Mouse (Mus musculus) kidney, adult 2 months (tissue): Measurements from ENCODE around the gene Ubl7.

Source experiments
- CTCF ChIP-seq: fragments of 200-500 bp; conservative IDR thresholded peaks from 2 replicates; pipeline ENCODE4 v1.5.1; 2011; ENCODE audit warnings: low read depth, mild to moderate bottlenecking, control low read depth, low read length, moderate library complexity, mixed read lengths; ENCODE audit not compliant: insufficient read depth, insufficient read length
- POLR2A ChIP-seq: fragments of 200-500 bp; IDR thresholded peaks from one replicate; pipeline ENCODE4 v1.6.1; 2011; ENCODE audit warnings: low read depth, low read length, control low read depth

GRCm38 (mm10) chr9:57968783-57969542 is 58.2 kb downstream of the Ubl7 start:
- TF ChIP-seq CTCF (no peak), POLR2A (no peak)
